Mouse (Mus musculus) WW6 (cell line): ENCODE results near the gene Mrpl32.

Experiments
- DNase-seq: peaks from one replicate; pipeline ENCODE4 v3.0.0-alpha.2; 2013; ENCODE audit warnings: low read depth, low spot score

Gene Mrpl32

GRCm38 (mm10) chr13:14612926-14613529, at the start of gene Mrpl32, which contains the start of gene Psma2:
Gene Mrpl32, minus strand, starts transcription at chr13:14613165.
Gene Psma2, plus strand, starts transcription at chr13:14613240.
- peak; percentile 96 for DNase-seq

GRCm38 (mm10) chr13:14649301-14649700, 36.3 kb upstream of the Mrpl32 start:
- DNase-seq: no peak

GRCm38 (mm10) chr13:14639998-14640397, 27.0 kb upstream of the Mrpl32 start:
- no peak for DNase-seq

- DNase-seq: peak; percentile 79
These were observed 17.0 kb upstream of the Mrpl32 start, which contains the start of gene AW209491 for GRCm38 (mm10) chr13:14629726-14630641. Gene AW209491, plus strand, starts transcription at chr13:14630154.

GRCm38 (mm10) chr13:14618724-14619123, 5.8 kb upstream of the Mrpl32 start:
- DNase-seq: peak; percentile 49

GRCm38 (mm10) chr13:14613553-14613952, 588 bp upstream of the Mrpl32 start:
- DNase-seq: no peak

GRCm38 (mm10) chr13:14612463-14612862, 502 bp downstream of the Mrpl32 start:
- DNase-seq: no peak

- no peak for DNase-seq
These were observed 5.3 kb downstream of the Mrpl32 start for GRCm38 (mm10) chr13:14607616-14608015.

- no peak for DNase-seq
These were observed 10.2 kb downstream of the Mrpl32 start for GRCm38 (mm10) chr13:14602744-14603143.

- DNase-seq: no peak
These were observed 32.6 kb downstream of the Mrpl32 start for GRCm38 (mm10) chr13:14580392-14580791.

- DNase-seq: no peak
These were observed 38.8 kb downstream of the Mrpl32 start for GRCm38 (mm10) chr13:14574128-14574527.

GRCm38 (mm10) chr13:14561336-14561735, 51.6 kb downstream of the Mrpl32 start:
- DNase-seq: no peak
